Mouse (Mus musculus) forebrain, embryonic 11.5 days (tissue): ENCODE measurements at regions not wholly inside any gene's neighbourhood (a gene's known extent, or its start where the extent isn't known, plus 50 kb on each side); places are given as distances from the start of the nearest gene placed in this dataset.

ENCODE experiments used
- ATAC-seq: fragments of 200-750 bp; cut with Nextera tagmentation; replicated peaks from 2 replicates; pipeline ENCODE4 v1.8.0; 2017; ENCODE audit warnings: moderate TSS enrichment; ENCODE audit not compliant: low FRiP score
- DNase-seq: peaks from one replicate; pipeline ENCODE4 v3.0.0-alpha.2; 2017; ENCODE audit warnings: low spot score
- H3K27ac ChIP-seq: fragments of 300-500 bp; sonication (generic); 2 replicates; pipeline ENCODE4 v1.5.1; 2014; ENCODE audit warnings: low read depth, low read length
- H3K27me3 ChIP-seq: fragments of 300-500 bp; sonication (generic); 2 replicates; pipeline ENCODE4 v1.6.1; 2014; ENCODE audit warnings: mild to moderate bottlenecking, low read length, mixed read lengths; ENCODE audit not compliant: control insufficient read depth, insufficient read depth
- H3K36me3 ChIP-seq: fragments of 300-500 bp; sonication (generic); 2 replicates; pipeline ENCODE4 v1.6.1; 2014; ENCODE audit warnings: mild to moderate bottlenecking, low read length, moderate library complexity, mixed read lengths; ENCODE audit not compliant: control insufficient read depth, insufficient read depth
- H3K4me1 ChIP-seq: fragments of 300-500 bp; sonication (generic); replicated peaks from 2 replicates; pipeline ENCODE4 v1.6.1; 2014; ENCODE audit warnings: low read length, mixed read lengths; ENCODE audit not compliant: control insufficient read depth, insufficient read depth
- H3K4me2 ChIP-seq: fragments of 300-500 bp; sonication (generic); 2 replicates; pipeline ENCODE4 v1.6.1; 2014; ENCODE audit warnings: low read depth, mild to moderate bottlenecking, low read length, moderate library complexity, mixed read lengths; ENCODE audit not compliant: severe bottlenecking
- H3K4me3 ChIP-seq: fragments of 300-500 bp; sonication (generic); 2 replicates; pipeline ENCODE4 v1.5.1; 2014; ENCODE audit warnings: low read depth, low read length
- H3K9ac ChIP-seq: fragments of 300-500 bp; sonication (generic); 2 replicates; pipeline ENCODE4 v1.6.1; 2014; ENCODE audit warnings: low read length
- H3K9me3 ChIP-seq: fragments of 300-500 bp; sonication (generic); 2 replicates; pipeline ENCODE4 v1.6.1; 2016; ENCODE audit warnings: low read length, mixed read lengths; ENCODE audit not compliant: control insufficient read depth
- WGBS: fragments of 180-500 bp; shearing (Covaris S2); extraction: QIAGEN DNeasy Blood & Tissue Kit; methylation state at CpG from one replicate; pipeline ENCODE4 v1.1.7; 2014; 5-methylcytosine and 5-hydroxymethylcytosine counted together

GRCm38 (mm10) chr1:127152840-127153239, 52.0 kb upstream of the Mgat5 start:
- no peaks in the 10 kb centered on the region for H3K4me1 ChIP-seq
- no peaks in the 10 kb centered on the region for H3K27me3 ChIP-seq
- no peak overlapping the region for H3K9ac ChIP-seq
- no peaks in the 10 kb centered on the region for H3K9me3 ChIP-seq
- no peaks in the 10 kb centered on the region for H3K36me3 ChIP-seq
- no peak overlapping the region for H3K4me3 ChIP-seq
- H3K4me2 ChIP-seq, result no peak overlapping the region
- no peak overlapping the region for H3K27ac ChIP-seq
- ATAC-seq (no peak), DNase-seq (no peak)
- 69% methylated on average over 6 of the region's 6 CpGs for WGBS

GRCm38 (mm10) chr1:127135521-127135920, 69.3 kb upstream of the Mgat5 start:
- H3K4me1 ChIP-seq, result no peaks in the 10 kb centered on the region
- H3K27ac ChIP-seq, result no peak overlapping the region
- no peak overlapping the region for H3K4me3 ChIP-seq
- H3K9me3 ChIP-seq, result no peaks in the 10 kb centered on the region
- ATAC-seq, result no peak
- no peak for DNase-seq
- 83% methylated on average over 4 of the region's 4 CpGs for WGBS
- no peak overlapping the region for H3K4me2 ChIP-seq
- no peaks in the 10 kb centered on the region for H3K36me3 ChIP-seq
- H3K9ac ChIP-seq, result no peak overlapping the region
- H3K27me3 ChIP-seq, result no peaks in the 10 kb centered on the region

DNA sequence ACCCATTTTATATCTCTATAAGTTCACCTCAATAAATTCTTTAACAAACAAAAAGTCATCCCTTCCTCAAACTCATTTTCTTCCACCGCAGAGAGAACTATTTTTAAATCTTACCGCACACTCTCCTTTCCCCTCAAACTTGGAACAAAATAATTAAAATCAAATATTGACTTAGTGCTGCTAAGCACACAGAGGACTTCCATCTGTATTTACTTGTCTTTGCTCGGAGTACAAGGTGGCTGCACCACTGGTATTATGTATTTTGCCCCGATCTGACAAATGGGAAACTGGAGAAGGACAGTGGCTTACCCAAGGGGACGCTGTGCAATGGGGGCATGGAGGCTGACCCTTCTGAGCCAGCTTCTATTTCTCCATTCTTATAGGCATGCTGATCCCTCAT, 72.9 kb upstream of the Mgat5 start:
- 87% methylated on average over 5 of the region's 5 CpGs for WGBS

GRCm38 (mm10) chr1:127124862-127125261, 80.0 kb upstream of the Mgat5 start:
- Histone ChIP-seq H3K4me1 (no peaks in the 10 kb centered on the region), H3K4me3 (no peak overlapping the region), H3K9ac (no peak overlapping the region), H3K4me2 (no peak overlapping the region), H3K9me3 (no peaks in the 10 kb centered on the region), H3K36me3 (no peaks in the 10 kb centered on the region), H3K27ac (no peak overlapping the region), H3K27me3 (no peaks in the 10 kb centered on the region)
- 92% methylated on average over 5 of the region's 5 CpGs for WGBS
- ATAC-seq (no peak), DNase-seq (no peak)

More for the DNA sequence above, 72.9 kb upstream of the Mgat5 start:
- Histone ChIP-seq H3K9ac (no peak overlapping the region), H3K27me3 (no peaks in the 10 kb centered on the region), H3K4me2 (no peak overlapping the region), H3K4me1 (no peaks in the 10 kb centered on the region), H3K9me3 (no peaks in the 10 kb centered on the region), H3K27ac (no peak overlapping the region), H3K36me3 (no peaks in the 10 kb centered on the region), H3K4me3 (no peak overlapping the region)
- ATAC-seq (no peak), DNase-seq (no peak)

DNA sequence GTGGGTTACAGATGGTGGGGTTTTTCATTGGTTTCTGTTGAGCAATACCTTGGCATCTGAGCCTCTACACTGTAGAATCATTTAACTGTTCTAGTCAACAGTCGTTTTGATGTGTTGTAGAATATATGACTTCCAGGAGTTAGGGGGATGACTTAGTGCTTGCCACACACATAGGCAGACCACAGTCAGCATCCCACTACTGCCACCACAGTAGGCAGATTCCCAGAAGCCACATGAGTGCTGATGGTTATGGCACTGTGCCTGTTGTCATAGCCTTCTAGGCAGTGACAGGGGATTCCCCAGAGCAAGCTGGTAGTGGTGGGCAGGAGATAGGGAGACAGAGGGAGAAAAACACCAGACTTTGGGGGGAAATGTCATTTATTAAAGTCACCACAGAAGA, 86.8 kb upstream of the Mgat5 start:
- H3K4me3 ChIP-seq, result no peak overlapping the region
- no peak overlapping the region for H3K9ac ChIP-seq
- H3K27me3 ChIP-seq, result no peaks in the 10 kb centered on the region
- H3K4me2 ChIP-seq, result no peak overlapping the region
- ATAC-seq, result no peak
- no peaks in the 10 kb centered on the region for H3K9me3 ChIP-seq
- H3K27ac ChIP-seq, result no peak overlapping the region
- WGBS, result 96% methylated on average over 1 of the region's 1 CpGs
- DNase-seq, result no peak
- no peaks in the 10 kb centered on the region for H3K4me1 ChIP-seq
- H3K36me3 ChIP-seq, result no peaks in the 10 kb centered on the region

GRCm38 (mm10) chr1:127107485-127107884, 97.3 kb upstream of the Mgat5 start:
- no peak for ATAC-seq
- no peak overlapping the region for H3K4me3 ChIP-seq
- no peaks in the 10 kb centered on the region for H3K9me3 ChIP-seq
- H3K9ac ChIP-seq, result no peak overlapping the region
- no peak overlapping the region for H3K4me2 ChIP-seq
- whole genome bisulfite sequencing, result 84% methylated on average over 5 of the region's 5 CpGs
- H3K27ac ChIP-seq, result no peak overlapping the region
- no peak for DNase-seq
- H3K27me3 ChIP-seq, result no peaks in the 10 kb centered on the region
- H3K36me3 ChIP-seq, result no peaks in the 10 kb centered on the region
- no peaks in the 10 kb centered on the region for H3K4me1 ChIP-seq

- no peak overlapping the region for H3K27ac ChIP-seq
- ATAC-seq (no peak), DNase-seq (no peak)
- H3K9me3 ChIP-seq, result no peaks in the 10 kb centered on the region
- no peaks in the 10 kb centered on the region for H3K4me1 ChIP-seq
- 83% methylated on average over 8 of the region's 8 CpGs for WGBS
- no peak overlapping the region for H3K9ac ChIP-seq
- H3K4me2 ChIP-seq, result no peak overlapping the region
- H3K4me3 ChIP-seq, result no peak overlapping the region
- no peaks in the 10 kb centered on the region for H3K27me3 ChIP-seq
- H3K36me3 ChIP-seq, result no peaks in the 10 kb centered on the region
These were observed 99.0 kb upstream of the Mgat5 start for GRCm38 (mm10) chr1:127105861-127106260.

DNA sequence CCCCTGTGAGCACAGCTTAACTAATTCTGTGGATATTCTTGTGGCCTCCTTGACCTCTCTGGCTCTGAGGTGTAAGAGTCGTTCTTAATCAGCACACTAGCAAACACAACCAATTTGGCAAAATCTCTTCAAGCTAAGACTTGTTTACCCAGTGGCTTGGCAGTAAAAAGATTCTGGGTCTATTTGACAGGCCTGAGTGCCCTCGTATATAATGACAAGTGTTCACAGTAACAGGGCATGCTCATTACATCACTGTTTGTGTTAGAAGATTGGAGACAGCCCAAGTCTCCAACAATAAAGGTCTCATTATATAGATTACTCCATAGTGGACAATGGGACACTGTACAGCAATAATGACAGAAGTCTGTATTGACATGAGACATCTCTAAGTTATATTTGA, 101.2 kb upstream of the Mgat5 start:
- ATAC-seq (no peak), DNase-seq (no peak)
- 56% methylated on average over 2 of the region's 2 CpGs for WGBS
- Histone ChIP-seq H3K27me3 (no peaks in the 10 kb centered on the region), H3K9me3 (no peaks in the 10 kb centered on the region), H3K27ac (no peak overlapping the region), H3K9ac (no peak overlapping the region), H3K4me2 (no peak overlapping the region), H3K4me1 (no peaks in the 10 kb centered on the region), H3K36me3 (no peaks in the 10 kb centered on the region), H3K4me3 (no peak overlapping the region)

- Histone ChIP-seq H3K27me3 (no peaks in the 10 kb centered on the region), H3K4me1 (no peaks in the 10 kb centered on the region), H3K9me3 (no peaks in the 10 kb centered on the region), H3K9ac (no peak overlapping the region), H3K4me3 (no peak overlapping the region), H3K36me3 (no peaks in the 10 kb centered on the region), H3K27ac (no peak overlapping the region), H3K4me2 (no peak overlapping the region)
- no peak for DNase-seq
- ATAC-seq, result no peak
These were observed 105.9 kb upstream of the Mgat5 start for GRCm38 (mm10) chr1:127098871-127099420.
